Mouse (Mus musculus): Measurements from ENCODE around the gene Wdr11. TPM values are rescaled to one million over a fixed set of nuclear protein-coding genes. Genes with fewer than 3 reads are reported as not detected.

Wdr11 gene
- total and polyA plus RNA-seq, 3 experiments, result 15.9 to 39.4 TPM; not detected in 1

- Histone ChIP-seq H3K27ac (ENCODE audit: control insufficient read depth, low read depth, low read length) (no peak overlapping the region), H3K4me1 (ENCODE audit: control insufficient read depth in 1 of 2, insufficient read depth in 2 of 2, low read length in 2 of 2) (no peaks in the 10 kb centered on the region), H3K9me3 (replicated peaks; ENCODE audit: insufficient read depth, low read length) (no peaks in the 10 kb centered on the region), H3K27me3 (ENCODE audit: control insufficient read depth in 1 of 2, insufficient read depth in 2 of 2, low read length in 2 of 2) (no peaks in the 10 kb centered on the region), H3K9ac (ENCODE audit: control insufficient read depth, low read depth, low read length, poor library complexity, severe bottlenecking) (no peak overlapping the region), H3K4me3 (ENCODE audit: control insufficient read depth in 1 of 2, insufficient read depth in 1 of 2, low read depth in 2 of 2, low read length in 2 of 2) (no peak overlapping the region), H3K79me2 (ENCODE audit: control insufficient read depth, insufficient read depth, low read length, poor library complexity) (no peaks in the 10 kb centered on the region), H3K36me3 (ENCODE audit: control insufficient read depth in 1 of 2, insufficient read depth in 2 of 2, low read length in 2 of 2) (no peaks in the 10 kb centered on the region)
- DNase-seq (ENCODE audit: low read depth, low spot score), result no peak
- TF ChIP-seq MAFK (IDR thresholded peaks at IDR 0.05; ENCODE audit: borderline replicate concordance, low read depth, low read length) (no peak), SIN3A (IDR thresholded peaks at IDR 0.05; ENCODE audit: low read length) (no peak)
Observed at GRCm38 (mm10) chr7:129671675-129672651, 80.3 kb downstream of the Wdr11 start.

GRCm38 (mm10) chr7:129673776-129674175 lies 82.1 kb downstream of the Wdr11 start:
- no peak for DNase-seq (ENCODE audit: low read depth, low spot score)
- Histone ChIP-seq H3K27me3 (ENCODE audit: control insufficient read depth in 1 of 2, insufficient read depth in 2 of 2, low read length in 2 of 2) (no peaks in the 10 kb centered on the region), H3K27ac (ENCODE audit: control insufficient read depth, low read depth, low read length) (no peak overlapping the region), H3K4me1 (ENCODE audit: control insufficient read depth in 1 of 2, insufficient read depth in 2 of 2, low read length in 2 of 2) (no peaks in the 10 kb centered on the region), H3K9ac (ENCODE audit: control insufficient read depth, low read depth, low read length, poor library complexity, severe bottlenecking) (no peak overlapping the region), H3K36me3 (ENCODE audit: control insufficient read depth in 1 of 2, insufficient read depth in 2 of 2, low read length in 2 of 2) (no peaks in the 10 kb centered on the region), H3K79me2 (ENCODE audit: control insufficient read depth, insufficient read depth, low read length, poor library complexity) (no peaks in the 10 kb centered on the region), H3K4me3 (ENCODE audit: control insufficient read depth in 1 of 2, insufficient read depth in 1 of 2, low read depth in 2 of 2, low read length in 2 of 2) (no peak overlapping the region), H3K9me3 (replicated peaks; ENCODE audit: insufficient read depth, low read length) (no peaks in the 10 kb centered on the region)
- TF ChIP-seq USF2 (IDR thresholded peaks at IDR 0.05; ENCODE audit: borderline replicate concordance in 1 of 2, insufficient read depth in 1 of 2, low read depth in 1 of 2, low read length in 2 of 2) (no peak), MYB (IDR thresholded peaks at IDR 0.05; ENCODE audit: low read depth, low read length) (no peak), SIN3A (IDR thresholded peaks at IDR 0.05; ENCODE audit: low read length) (no peak), SMC3 (IDR thresholded peaks at IDR 0.05; ENCODE audit: low read depth, low read length) (no peak), MXI1 (IDR thresholded peaks at IDR 0.05; ENCODE audit: low read depth, low read length) (no peak), NELFE (IDR thresholded peaks at IDR 0.05; ENCODE audit: low read depth, low read length) (no peak), MAX (IDR thresholded peaks at IDR 0.05; ENCODE audit: low read length) (no peak), CHD2 (IDR thresholded peaks at IDR 0.05; ENCODE audit: low read length) (no peak)

- no peak overlapping the region for H3K4me3 ChIP-seq (ENCODE audit: control insufficient read depth in 1 of 2, insufficient read depth in 1 of 2, low read depth in 2 of 2, low read length in 2 of 2)
- DNase-seq (ENCODE audit: low read depth, low spot score), result no peak
- no peak overlapping the region for H3K27ac ChIP-seq (ENCODE audit: control insufficient read depth, low read depth, low read length)
- no peak for TF ChIP-seq MYB (IDR thresholded peaks at IDR 0.05; ENCODE audit: low read depth, low read length)
- TF ChIP-seq NRF1 (IDR thresholded peaks at IDR 0.05; ENCODE audit: insufficient read depth, low read depth, low read length, poor library complexity, severe bottlenecking), result no peak
- no peak for TF ChIP-seq ZNF384 (IDR thresholded peaks at IDR 0.05; ENCODE audit: low read depth, low read length)
- no peak for TF ChIP-seq MXI1 (IDR thresholded peaks at IDR 0.05; ENCODE audit: low read depth, low read length)
- H3K79me2 ChIP-seq (ENCODE audit: control insufficient read depth, insufficient read depth, low read length, poor library complexity), result no peaks in the 10 kb centered on the region
- H3K9me3 ChIP-seq (replicated peaks; ENCODE audit: insufficient read depth, low read length), result no peaks in the 10 kb centered on the region
- H3K9ac ChIP-seq (ENCODE audit: control insufficient read depth, low read depth, low read length, poor library complexity, severe bottlenecking), result no peak overlapping the region
- H3K27me3 ChIP-seq (ENCODE audit: control insufficient read depth in 1 of 2, insufficient read depth in 2 of 2, low read length in 2 of 2), result no peaks in the 10 kb centered on the region
- H3K4me1 ChIP-seq (ENCODE audit: control insufficient read depth in 1 of 2, insufficient read depth in 2 of 2, low read length in 2 of 2), result no peaks in the 10 kb centered on the region
- H3K36me3 ChIP-seq (ENCODE audit: control insufficient read depth in 1 of 2, insufficient read depth in 2 of 2, low read length in 2 of 2), result no peaks in the 10 kb centered on the region
Observed at GRCm38 (mm10) chr7:129674558-129674957, 82.9 kb downstream of the Wdr11 start.
